Mouse (Mus musculus) CH12.LX (cell line): Measurements from ENCODE around the gene Id4.

Experiments used
- CTCF ChIP-seq, 2 experiments: IDR thresholded peaks in 1 of 2; conservative IDR thresholded peaks in 1 of 2; 2 replicates each; pipeline ENCODE4 v1.5.1; 2011 to 2012; ENCODE audit warnings: low read depth in 2 of 2, low read length in 2 of 2, improper control_type of control experiment in 1 of 2, inconsistent platforms in 1 of 2, mild to moderate bottlenecking in 1 of 2, moderate library complexity in 1 of 2
- MAX ChIP-seq: IDR thresholded peaks from 2 replicates; pipeline ENCODE4 v1.6.1; 2011; ENCODE audit warnings: low read length, improper control_type of control experiment
- POLR2A ChIP-seq: IDR thresholded peaks from 2 replicates; pipeline ENCODE4 v1.6.1; 2011; ENCODE audit warnings: low read depth, mild to moderate bottlenecking, improper control_type of control experiment, low read length
- ZKSCAN1 ChIP-seq: IDR thresholded peaks from 2 replicates; pipeline ENCODE4 v1.6.1; 2012; ENCODE audit warnings: low read depth, inconsistent platforms, low read length, improper control_type of control experiment, borderline replicate concordance

GRCm38 (mm10) chr13:48227136-48227535, 33.9 kb upstream of the Id4 start:
- TF ChIP-seq ZKSCAN1 (no peak), CTCF (conservative IDR thresholded peaks at IDR 0.05 in 1 of 2, IDR thresholded peaks at IDR 0.05 in 1 of 2; ENCODE audit: low read depth in 2 of 2, low read length in 2 of 2) (no peak), MAX (no peak), POLR2A (no peak)
